12 mouse cellular contexts compared by ENCODE assay signal in genomic region chr2:49730183-49730582, GRCm38 (mm10). TPM values are rescaled to one million over a fixed set of nuclear protein-coding genes. Genes with fewer than 3 reads are reported as not detected.
DNase-seq lines count a peak whose midpoint lies in the region; ATAC-seq and TF ChIP-seq lines count a peak whose summit lies in the region.
"Had no signal": no experiment of that assay in that cellular context is flagged by ENCODE, and none has a peak within 500 bp of the region (broad histone marks: within the 10 kb centered on the region; RNA-seq: fewer than 3 reads in every experiment).

No protein-coding gene starts in this region.

- no peaks in the 10 kb centered on the region for H3K27me3 ChIP-seq in heart, postnatal 0 days (ENCODE audit: control insufficient read depth, insufficient read depth, low read length)
- no peaks in the 10 kb centered on the region for H3K27me3 ChIP-seq in heart, embryonic 12.5 days (replicated peaks)
- H3K27me3 ChIP-seq in intestine, embryonic 16.5 days (replicated peaks; ENCODE audit: control insufficient read depth, insufficient read depth, low read length), result no peaks in the 10 kb centered on the region
- H3K27me3 ChIP-seq: forebrain, embryonic 15.5 days; midbrain, embryonic 13.5 days had no signal

- no peak overlapping the region for H3K27ac ChIP-seq in heart, postnatal 0 days (ENCODE audit: low read depth)
- no peak overlapping the region for H3K27ac ChIP-seq in heart, embryonic 12.5 days (ENCODE audit: poor library complexity, severe bottlenecking)
- H3K27ac ChIP-seq in intestine, embryonic 16.5 days (ENCODE audit: low read length), result no peak overlapping the region
- H3K27ac ChIP-seq: forebrain, embryonic 15.5 days; heart, embryonic 10.5 days; midbrain, embryonic 13.5 days had no signal

- no peak for TF ChIP-seq EP300 in heart, postnatal 0 days (IDR thresholded peaks at IDR 0.05; ENCODE audit: low read depth)

- WGBS in heart, postnatal 0 days, result 32% methylated on average over 5 of the region's 5 CpGs
- WGBS in heart, embryonic 12.5 days, result 21% methylated on average over 5 of the region's 5 CpGs
- WGBS in intestine, embryonic 16.5 days, result 43% methylated on average over 5 of the region's 5 CpGs

- H3K4me1 ChIP-seq in heart, postnatal 0 days (ENCODE audit: control insufficient read depth, insufficient read depth), result no peaks in the 10 kb centered on the region
- peaks cover 20% of the 10 kb centered on the region for H3K4me1 ChIP-seq in heart, embryonic 12.5 days (replicated peaks)
- peaks cover 11% of the 10 kb centered on the region for H3K4me1 ChIP-seq in intestine, embryonic 16.5 days (ENCODE audit: control insufficient read depth, insufficient read depth, low read length)

- ATAC-seq in heart, postnatal 0 days (ENCODE audit: insufficient read depth, low read depth), result no peak
- ATAC-seq in heart, embryonic 12.5 days (ENCODE audit: insufficient number of reproducible peaks, low FRiP score), result no peak
- ATAC-seq in intestine, embryonic 16.5 days, result peak; percentile 64
- ATAC-seq: forebrain, embryonic 15.5 days; midbrain, embryonic 13.5 days had no signal

- H3K4me2 ChIP-seq in heart, postnatal 0 days (ENCODE audit: low read depth, low read length), result peak overlapping the region; percentile 5; the same call in 1 of the 2 replicates
- no peak overlapping the region for H3K4me2 ChIP-seq in heart, embryonic 12.5 days
- H3K4me2 ChIP-seq in intestine, embryonic 16.5 days (ENCODE audit: low read depth, low read length), result no peak overlapping the region
- H3K4me2 ChIP-seq: forebrain, embryonic 15.5 days; midbrain, embryonic 13.5 days had no signal

- no peak for TF ChIP-seq CTCF in heart, postnatal 0 days (IDR thresholded peaks at IDR 0.05; ENCODE audit: low read depth)

- H3K9ac ChIP-seq in heart, postnatal 0 days (replicated peaks; ENCODE audit: low read depth, low read length), result no peak overlapping the region
- H3K9ac ChIP-seq in heart, embryonic 12.5 days, result no peak overlapping the region
- H3K9ac ChIP-seq in intestine, embryonic 16.5 days (ENCODE audit: low read depth, low read length), result no peak overlapping the region
- H3K9ac ChIP-seq: forebrain, embryonic 15.5 days; midbrain, embryonic 13.5 days had no signal

- H3K9me3 ChIP-seq in heart, postnatal 0 days (replicated peaks; ENCODE audit: control insufficient read depth, low read length), result no peaks in the 10 kb centered on the region
- no peaks in the 10 kb centered on the region for H3K9me3 ChIP-seq in heart, embryonic 12.5 days (replicated peaks)
- H3K9me3 ChIP-seq in intestine, embryonic 16.5 days (ENCODE audit: control insufficient read depth, low read length), result no peaks in the 10 kb centered on the region
- H3K9me3 ChIP-seq: forebrain, embryonic 15.5 days; heart, embryonic 10.5 days; midbrain, embryonic 13.5 days had no signal

- no peak overlapping the region for H3K4me3 ChIP-seq in heart, postnatal 0 days (ENCODE audit: low read depth, low read length)
- no peak overlapping the region for H3K4me3 ChIP-seq in heart, embryonic 12.5 days
- no peak overlapping the region for H3K4me3 ChIP-seq in intestine, embryonic 16.5 days (ENCODE audit: low read length)
- H3K4me3 ChIP-seq: forebrain, embryonic 15.5 days; heart, embryonic 10.5 days; midbrain, embryonic 13.5 days had no signal

- H3K36me3 ChIP-seq in heart, postnatal 0 days (replicated peaks; ENCODE audit: control insufficient read depth, insufficient read depth, low read length), result no peaks in the 10 kb centered on the region
- H3K36me3 ChIP-seq in heart, embryonic 12.5 days, result no peaks in the 10 kb centered on the region
- no peaks in the 10 kb centered on the region for H3K36me3 ChIP-seq in intestine, embryonic 16.5 days (ENCODE audit: control insufficient read depth, insufficient read depth, low read length)
- H3K36me3 ChIP-seq: heart, embryonic 10.5 days had no signal

- DNase-seq in heart, postnatal 0 days (ENCODE audit: low spot score), result peak; percentile 21
- peak; percentile 30 for DNase-seq in MN1 (ENCODE audit: low spot score)
- DNase-seq in spleen, postnatal 10 days (ENCODE audit: low spot score in 2 of 2), result peak; percentile 43 to 76
- no peak for DNase-seq in cerebellum, adult 8-10 months
- no peak for DNase-seq in embryo, embryonic 9.5 days (ENCODE audit: extremely low spot score)
- DNase-seq in lung, postnatal 10 days, result no peak
- DNase-seq: kidney, adult 9 months had no signal

RNA-seq across cellular contexts. Expression of gene Lypd6b, which starts 57.3 kb away (rescaled TPM):
- total RNA-seq in heart, postnatal 0 days (2014; rRNA removed; ENCODE audit: low replicate concordance), result 0.11 and 0.23 TPM in 2 replicates
- polyA plus RNA-seq in heart, postnatal 0 days (2015; fragmentation: Nextera tagmentation; extraction: Ambion mirVana), result 0.38 and 0.77 TPM in 2 replicates
- polyA plus RNA-seq in heart, embryonic 12.5 days (2016; fragmentation: Nextera tagmentation; extraction: Ambion mirVana), result 2.6 and 3.8 TPM in 2 replicates
- 2.0 and 2.6 TPM in 2 replicates for polyA plus RNA-seq in intestine, embryonic 16.5 days (2015; fragmentation: Nextera tagmentation; extraction: Ambion mirVana)

Comparison
In these comparisons a context has a peak if more than half of its experiments do, and no peak if none do; other contexts are left out.
1. DNase-seq: peak in heart, postnatal 0 days (single experiment), MN1 (single experiment) and spleen, postnatal 10 days (2 of 2); none in cerebellum, adult 8-10 months (single experiment), embryo, embryonic 9.5 days (single experiment) and lung, postnatal 10 days (single experiment).